Mouse (Mus musculus): Measurements from ENCODE around the gene Xpr1.
"Not testable (repeated sequence)": the region's sequence is repeated elsewhere in the genome, so short reads cannot be mapped to it uniquely, and the experiment has no call there.

The Xpr1 gene

GRCm38 (mm10) chr1:155320091-155320833 is 97.0 kb downstream of the Xpr1 start:
- DNase-seq (ENCODE audit: low spot score): peak; percentile 38

GRCm38 (mm10) chr1:155319513-155319912 is 97.7 kb downstream of the Xpr1 start:
- peak; percentile 11 for DNase-seq (ENCODE audit: low spot score)

- DNase-seq (ENCODE audit: low spot score): no peak
These were observed 105.5 kb downstream of the Xpr1 start for GRCm38 (mm10) chr1:155311672-155312071.

- DNase-seq (ENCODE audit: low spot score): no peak
These were observed 110.3 kb downstream of the Xpr1 start for GRCm38 (mm10) chr1:155306879-155307278.

- no peak for DNase-seq (ENCODE audit: low spot score)
These were observed 113.8 kb downstream of the Xpr1 start for GRCm38 (mm10) chr1:155303402-155303801.

GRCm38 (mm10) chr1:155297615-155298014 is 119.6 kb downstream of the Xpr1 start:
- DNase-seq (ENCODE audit: low spot score): no peak

GRCm38 (mm10) chr1:155297203-155297602 is 120.0 kb downstream of the Xpr1 start:
- DNase-seq (ENCODE audit: low spot score): no peak

- peak; percentile 79 for DNase-seq (ENCODE audit: low spot score)
These were observed 123.8 kb downstream of the Xpr1 start for GRCm38 (mm10) chr1:155293446-155293845.

- DNase-seq (ENCODE audit: low spot score): no peak
These were observed 127.8 kb downstream of the Xpr1 start for GRCm38 (mm10) chr1:155289411-155289810.

- no peak for DNase-seq (ENCODE audit: low spot score)
These were observed 129.2 kb downstream of the Xpr1 start for GRCm38 (mm10) chr1:155288033-155288432.

GRCm38 (mm10) chr1:155283808-155284207 is 133.4 kb downstream of the Xpr1 start:
- DNase-seq (ENCODE audit: low spot score): no peak

- peak; percentile 73 for DNase-seq (ENCODE audit: low spot score)
These were observed 136.0 kb downstream of the Xpr1 start for GRCm38 (mm10) chr1:155281003-155281793.

GRCm38 (mm10) chr1:155280306-155280705 is 136.9 kb downstream of the Xpr1 start:
- DNase-seq (ENCODE audit: low spot score): no peak

GRCm38 (mm10) chr1:155276381-155277033 is 140.7 kb downstream of the Xpr1 start:
- DNase-seq (ENCODE audit: low spot score): peak; percentile 50

- DNase-seq (ENCODE audit: low spot score): no peak
These were observed 141.4 kb downstream of the Xpr1 start for GRCm38 (mm10) chr1:155275793-155276192.

- DNase-seq (ENCODE audit: low spot score): no peak
These were observed 142.2 kb downstream of the Xpr1 start for GRCm38 (mm10) chr1:155274976-155275375.

GRCm38 (mm10) chr1:155272953-155273352 is 144.3 kb downstream of the Xpr1 start:
- no peak for DNase-seq (ENCODE audit: low spot score)

- DNase-seq (ENCODE audit: low spot score): not testable (repeated sequence)
These were observed 154.7 kb downstream of the Xpr1 start for GRCm38 (mm10) chr1:155262496-155262895.

GRCm38 (mm10) chr1:155254309-155254708 is 162.9 kb downstream of the Xpr1 start:
- no peak for DNase-seq (ENCODE audit: low spot score)

GRCm38 (mm10) chr1:155253126-155253525 is 164.1 kb downstream of the Xpr1 start:
- no peak for DNase-seq (ENCODE audit: low spot score)

GRCm38 (mm10) chr1:155252631-155253121 is 164.5 kb downstream of the Xpr1 start:
- peak; percentile 11 for DNase-seq (ENCODE audit: low spot score)

GRCm38 (mm10) chr1:155251596-155251995 is 165.6 kb downstream of the Xpr1 start:
- DNase-seq (ENCODE audit: low spot score): no peak

Measured in c-Kit-positive CD71-positive TER-119-positive erythroid progenitor cells, embryonic 14.5 days (primary cell).